Mouse (Mus musculus) adrenal gland, adult 2 months (tissue): ENCODE measurements around the gene Ccdc181. TPM values are rescaled to one million over a fixed set of nuclear protein-coding genes. Genes with fewer than 3 reads are reported as not detected.

Source experiments
- DNase-seq: peaks from one replicate; pipeline ENCODE4 v3.0.0; 2021
- polyA plus RNA-seq: library from polyadenylated mRNA; depleted of rRNA; stranded (reverse); fragments of >200 nt; gene quantifications from 2 replicates; pipeline ENCODE4 v1.2.3, GENCODE M21; 2012; rRNA removed
- total RNA-seq, 2 experiments: library from RNA; stranded (reverse); gene quantifications; 2 replicates each; pipeline ENCODE4 v1.2.3; 2021

Gene Ccdc181
- total and polyA plus RNA-seq, 3 experiments = 1.6 to 12.3 (median 7.7) TPM

DNA sequence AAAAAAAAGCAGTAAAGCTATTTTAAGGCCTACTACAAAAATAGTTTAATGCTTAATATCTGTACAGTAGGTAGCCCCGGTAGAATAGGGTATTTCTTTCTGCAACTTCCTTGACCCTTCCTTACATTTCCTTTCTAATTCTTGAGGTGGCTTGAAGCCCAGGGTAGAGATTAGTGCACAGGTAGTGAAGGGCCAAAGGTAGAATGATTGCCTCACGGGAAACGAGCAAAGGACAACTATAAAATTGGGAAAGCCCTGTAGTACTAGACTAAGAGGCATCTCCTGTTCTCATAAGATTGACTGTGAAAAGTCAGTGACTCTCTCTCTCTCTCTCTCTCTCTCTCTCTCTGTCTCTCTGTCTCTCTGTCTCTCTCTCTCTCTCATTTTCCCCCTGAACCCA is 60.0 kb downstream of the Ccdc181 start:
- DNase-seq = no peak

DNA sequence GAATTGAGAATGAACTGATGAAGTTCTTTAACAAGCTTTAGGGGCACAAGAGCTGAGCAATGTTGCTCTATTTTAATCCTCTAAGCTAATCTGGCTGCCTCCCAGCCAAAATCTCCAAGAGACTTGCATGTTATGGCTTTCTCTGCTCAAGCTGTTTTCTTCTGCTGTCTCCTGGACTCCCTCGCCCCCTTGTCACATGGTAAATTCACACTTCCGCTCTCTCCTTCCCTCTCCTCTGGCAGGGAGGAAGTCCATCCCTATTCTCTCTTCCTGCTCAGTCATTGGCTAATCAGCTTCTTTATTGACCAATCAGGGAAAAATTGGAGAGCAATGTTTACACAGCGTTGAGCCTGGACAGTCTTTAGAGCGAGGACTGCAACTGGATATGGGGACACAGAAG is 60.5 kb downstream of the Ccdc181 start:
- no peak for DNase-seq

Other genes starting within 250 kb of the Ccdc181 start
- gene Sele, start 227.4 kb upstream of the Ccdc181 start, total RNA-seq = 1 to 10 TPM; 3.7 to 5.1 TPM
- gene Sele, start 227.4 kb upstream of the Ccdc181 start, polyA plus RNA-seq = 0.59 and 1.2 TPM in 2 replicates
- gene Sell, start 213.6 kb upstream of the Ccdc181 start, total RNA-seq = 1 to 10 TPM in 1 of 2 experiments, under 1 TPM in 1; 0.63 to 1.1 TPM
- gene Sell, start 213.6 kb upstream of the Ccdc181 start, polyA plus RNA-seq = 0.06 and 0.15 TPM in 2 replicates
- gene Selp, start 160.3 kb upstream of the Ccdc181 start, total RNA-seq = 1 to 10 TPM; 1.1 TPM
- 0.21 and 0.25 TPM in 2 replicates for gene Selp, start 160.3 kb upstream of the Ccdc181 start, polyA plus RNA-seq
- 10 to 100 TPM in 1 of 2 experiments, 1 to 10 TPM in 1; 1.1 to 10.2 TPM for gene F5, start 123.7 kb upstream of the Ccdc181 start, total RNA-seq
- gene F5, start 123.7 kb upstream of the Ccdc181 start, polyA plus RNA-seq = 0.30 and 0.47 TPM in 2 replicates
- 10 to 100 TPM; 22.1 to 27.8 TPM for gene Slc19a2, start 26.5 kb upstream of the Ccdc181 start, total RNA-seq
- gene Slc19a2, start 26.5 kb upstream of the Ccdc181 start, polyA plus RNA-seq = 26.1 and 31.8 TPM in 2 replicates
- 10 to 100 TPM; 14.0 to 21.0 TPM for gene Nme7, start 28.5 kb downstream of the Ccdc181 start, total RNA-seq
- 9.2 and 11.7 TPM in 2 replicates for gene Nme7, start 28.5 kb downstream of the Ccdc181 start, polyA plus RNA-seq
- 10 to 100 TPM; 23.4 to 31.7 TPM for gene Blzf1, start 31.9 kb downstream of the Ccdc181 start, total RNA-seq
- 0.97 and 0.98 TPM in 2 replicates for gene Blzf1, start 31.9 kb downstream of the Ccdc181 start, polyA plus RNA-seq
- gene Atp1b1, start 182.8 kb downstream of the Ccdc181 start, total RNA-seq = 10 to 100 TPM; 64.2 to 90.6 TPM
- gene Atp1b1, start 182.8 kb downstream of the Ccdc181 start, polyA plus RNA-seq = 17.0 and 19.2 TPM in 2 replicates